10 mouse cellular contexts compared by ENCODE assay signal in the genomic region with DNA sequence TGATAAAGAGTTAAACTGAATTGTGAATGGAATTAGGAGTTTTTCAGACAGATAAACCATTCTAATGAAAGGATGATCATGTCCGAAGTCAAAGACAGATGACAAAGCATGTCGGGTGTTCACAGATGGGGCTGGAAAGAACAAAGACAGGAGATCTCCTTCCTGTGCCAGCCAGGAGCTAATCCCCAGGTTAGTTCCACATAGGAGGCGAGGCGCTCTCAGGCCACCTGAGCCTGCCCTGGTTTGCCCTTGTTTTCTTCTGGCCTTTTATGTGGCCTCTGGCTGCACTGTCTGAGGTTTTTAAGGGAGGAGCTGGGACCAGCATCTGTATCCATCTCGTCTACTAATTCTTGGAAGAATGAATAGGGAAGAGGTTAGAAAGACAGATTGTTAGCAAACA.
DNase-seq lines count a peak whose midpoint lies in the region; ATAC-seq lines count a peak whose summit lies in the region.
"Had no signal": no experiment of that assay in that cellular context is flagged by ENCODE, and none has a peak within 500 bp of the region (broad histone marks: within the 10 kb centered on the region; RNA-seq: fewer than 3 reads in every experiment).

No protein-coding gene starts in this region.

- WGBS in embryonic facial prominence, embryonic 14.5 days, result 45% methylated on average over 5 of the region's 5 CpGs
- 58% methylated on average over 5 of the region's 5 CpGs for WGBS in embryonic facial prominence, embryonic 10.5 days
- WGBS in midbrain, embryonic 16.5 days, result 22% methylated on average over 5 of the region's 5 CpGs

- H3K36me3 ChIP-seq in embryonic facial prominence, embryonic 14.5 days (ENCODE audit: control insufficient read depth, insufficient read depth, low read length), result no peaks in the 10 kb centered on the region
- H3K36me3 ChIP-seq in embryonic facial prominence, embryonic 10.5 days (replicated peaks), result no peaks in the 10 kb centered on the region
- H3K36me3 ChIP-seq in midbrain, embryonic 16.5 days (ENCODE audit: control insufficient read depth, insufficient read depth, low read length), result no peaks in the 10 kb centered on the region
- H3K36me3 ChIP-seq: neural tube, embryonic 12.5 days had no signal

- H3K9me3 ChIP-seq in embryonic facial prominence, embryonic 14.5 days (ENCODE audit: control insufficient read depth, low read length), result no peaks in the 10 kb centered on the region
- H3K9me3 ChIP-seq in embryonic facial prominence, embryonic 10.5 days, result no peaks in the 10 kb centered on the region
- no peaks in the 10 kb centered on the region for H3K9me3 ChIP-seq in midbrain, embryonic 16.5 days (replicated peaks; ENCODE audit: control insufficient read depth, low read length, poor library complexity, severe bottlenecking)
- H3K9me3 ChIP-seq: neural tube, embryonic 12.5 days had no signal

- no peak for DNase-seq in embryonic facial prominence, embryonic 14.5 days (ENCODE audit: low spot score)
- no peak for DNase-seq in embryonic facial prominence, embryonic 10.5 days (ENCODE audit: low spot score)
- DNase-seq in kidney, adult 18-20 months, result peak; percentile 18
- no peak for DNase-seq in kidney, adult 11 months
- DNase-seq in cerebellum, adult 9-11 months, result peak; percentile 74
- no peak for DNase-seq in adrenal gland, adult (ENCODE audit: inconsistent age in 2 of 2, low spot score in 1 of 2)
- no peak for DNase-seq in yolk sac, embryonic 10.5 days (ENCODE audit: low spot score)

- H3K9ac ChIP-seq in embryonic facial prominence, embryonic 14.5 days (ENCODE audit: low read depth, low read length), result no peak overlapping the region
- H3K9ac ChIP-seq in midbrain, embryonic 16.5 days (ENCODE audit: low read depth, low read length), result no peak overlapping the region
- H3K9ac ChIP-seq: liver, embryonic 14.5 days; neural tube, embryonic 12.5 days had no signal

- H3K4me3 ChIP-seq in embryonic facial prominence, embryonic 14.5 days (ENCODE audit: low read depth, low read length), result no peak overlapping the region
- no peak overlapping the region for H3K4me3 ChIP-seq in embryonic facial prominence, embryonic 10.5 days
- no peak overlapping the region for H3K4me3 ChIP-seq in midbrain, embryonic 16.5 days (ENCODE audit: low read depth, low read length)
- H3K4me3 ChIP-seq: neural tube, embryonic 12.5 days had no signal

- ATAC-seq in embryonic facial prominence, embryonic 14.5 days (ENCODE audit: low read depth), result no peak
- ATAC-seq in midbrain, embryonic 16.5 days, result no peak

- H3K27me3 ChIP-seq in embryonic facial prominence, embryonic 14.5 days (replicated peaks; ENCODE audit: control insufficient read depth, insufficient read depth, low read length), result no peaks in the 10 kb centered on the region
- no peaks in the 10 kb centered on the region for H3K27me3 ChIP-seq in embryonic facial prominence, embryonic 10.5 days (replicated peaks; ENCODE audit: low read depth, poor library complexity, severe bottlenecking)
- no peaks in the 10 kb centered on the region for H3K27me3 ChIP-seq in midbrain, embryonic 16.5 days (ENCODE audit: control insufficient read depth, insufficient read depth, low read depth, low read length)
- H3K27me3 ChIP-seq: neural tube, embryonic 12.5 days had no signal

- peaks cover 13% of the 10 kb centered on the region for H3K4me1 ChIP-seq in embryonic facial prominence, embryonic 14.5 days (ENCODE audit: control insufficient read depth, insufficient read depth, low read length)
- peaks cover 13% of the 10 kb centered on the region for H3K4me1 ChIP-seq in embryonic facial prominence, embryonic 10.5 days
- peaks cover 12% of the 10 kb centered on the region for H3K4me1 ChIP-seq in midbrain, embryonic 16.5 days (ENCODE audit: control insufficient read depth, insufficient read depth, low read length)
- H3K4me1 ChIP-seq: neural tube, embryonic 12.5 days had no signal

- no peak overlapping the region for H3K4me2 ChIP-seq in embryonic facial prominence, embryonic 14.5 days (ENCODE audit: low read depth, low read length)
- no peak overlapping the region for H3K4me2 ChIP-seq in midbrain, embryonic 16.5 days (ENCODE audit: low read length)
- H3K4me2 ChIP-seq: neural tube, embryonic 12.5 days had no signal

- 0 out of 2 replicates have a peak overlapping the region, but pooled peaks have one; percentile 28 for H3K27ac ChIP-seq in embryonic facial prominence, embryonic 14.5 days (replicated peaks; ENCODE audit: low read depth, low read length)
- no peak overlapping the region for H3K27ac ChIP-seq in embryonic facial prominence, embryonic 10.5 days (replicated peaks)
- H3K27ac ChIP-seq in midbrain, embryonic 16.5 days (ENCODE audit: low read length), result peak overlapping the region; percentile 59
- H3K27ac ChIP-seq: liver, embryonic 14.5 days; neural tube, embryonic 12.5 days had no signal

Comparison
In these comparisons a context has a peak if more than half of its experiments do, and no peak if none do; other contexts are left out.
1. DNase-seq: peak in kidney, adult 18-20 months (single experiment) and cerebellum, adult 9-11 months (single experiment); none in embryonic facial prominence, embryonic 14.5 days (single experiment), embryonic facial prominence, embryonic 10.5 days (single experiment), kidney, adult 11 months (single experiment), adrenal gland, adult (0 of 2) and yolk sac, embryonic 10.5 days (single experiment).